Mouse (Mus musculus): ENCODE data around the gene Adam12. TPM values are rescaled to one million over a fixed set of nuclear protein-coding genes. Genes with fewer than 3 reads are reported as not detected.

Gene Adam12
- polyA plus RNA-seq (2015; fragmentation: Nextera tagmentation; extraction: Ambion mirVana) = 3.1 and 4.3 TPM in 2 replicates

DNA sequence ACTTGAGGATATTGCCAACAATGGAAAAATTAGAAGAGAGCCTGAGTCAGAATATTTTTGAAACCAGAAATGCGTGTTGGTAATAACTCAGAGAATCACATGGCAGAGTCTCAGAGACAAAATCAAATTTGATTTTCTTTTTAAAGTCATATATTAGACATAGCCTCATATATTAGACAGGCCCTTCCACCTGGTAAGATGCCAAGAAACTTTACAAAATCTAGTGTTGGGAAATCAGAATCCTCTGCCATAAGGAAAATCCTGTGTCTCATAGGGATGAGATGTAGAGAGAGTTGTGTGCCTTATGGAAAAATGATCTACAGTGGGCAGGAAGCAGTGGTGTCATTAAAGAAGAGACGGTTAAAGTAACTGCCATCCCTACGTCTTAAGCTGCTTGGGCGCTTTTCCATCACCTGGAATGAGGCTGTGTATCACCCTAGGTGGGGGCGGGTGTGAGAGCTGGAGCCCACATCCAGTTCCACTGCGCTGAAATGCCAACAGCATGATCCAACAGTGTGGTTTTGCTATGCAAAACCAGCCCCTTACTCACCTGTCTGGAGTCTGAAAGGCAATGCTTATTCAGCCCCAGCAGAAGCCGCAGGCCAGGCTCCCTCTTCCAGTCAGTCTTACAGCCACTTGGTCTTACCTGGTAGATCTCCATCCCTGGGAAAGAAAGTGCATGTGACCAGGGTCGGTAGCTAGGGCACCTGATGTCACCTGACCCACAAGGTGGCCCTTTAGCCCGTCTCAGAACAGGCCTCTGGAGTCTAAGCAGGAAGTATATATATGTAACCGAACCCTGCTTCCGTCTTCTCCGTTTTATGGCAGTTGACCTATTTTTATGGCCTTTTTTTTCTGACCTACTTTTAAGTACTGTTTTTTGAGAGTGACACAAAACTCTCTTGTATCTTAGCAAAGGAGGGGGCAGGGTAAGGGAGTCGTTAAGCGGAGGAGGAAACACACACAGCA is at the start of gene Adam12:
Gene Adam12, minus strand, starts transcription at position 769 of the 969 bp plus-strand sequence.

Small RNA genes lying within 50 kb of the gene (microRNA-seq; reads per million reads assigned to microRNA genes)
- gene Gm23631 = not detected

Other genes with a start within 250 kb of the Adam12 start
- 0.22 and 0.23 TPM in 2 replicates for gene D7Ertd443e, start 153.5 kb upstream of the Adam12 start, polyA plus RNA-seq (2015; fragmentation: Nextera tagmentation; extraction: Ambion mirVana)

All from neural tube, postnatal 0 days (tissue).